Mouse (Mus musculus) T-cell, adult 2 months (primary cell): Measurements from ENCODE around the gene Lgals7.
A peak's percentile ranks its signal among the peaks of the same experiment; 100 is the strongest.

Experiments
- DNase-seq: peaks from one replicate; pipeline ENCODE4 v3.0.0; 2022; ENCODE audit warnings: low spot score

The Lgals7 gene

GRCm38 (mm10) chr7:28863540-28863939 is at the start of gene Lgals7:
Gene Lgals7 (plus strand): TSS chr7:28863853.
- no peak for DNase-seq

GRCm38 (mm10) chr7:28814306-28815034 is 49.2 kb upstream of the Lgals7 start:
- no peak for DNase-seq

DNA sequence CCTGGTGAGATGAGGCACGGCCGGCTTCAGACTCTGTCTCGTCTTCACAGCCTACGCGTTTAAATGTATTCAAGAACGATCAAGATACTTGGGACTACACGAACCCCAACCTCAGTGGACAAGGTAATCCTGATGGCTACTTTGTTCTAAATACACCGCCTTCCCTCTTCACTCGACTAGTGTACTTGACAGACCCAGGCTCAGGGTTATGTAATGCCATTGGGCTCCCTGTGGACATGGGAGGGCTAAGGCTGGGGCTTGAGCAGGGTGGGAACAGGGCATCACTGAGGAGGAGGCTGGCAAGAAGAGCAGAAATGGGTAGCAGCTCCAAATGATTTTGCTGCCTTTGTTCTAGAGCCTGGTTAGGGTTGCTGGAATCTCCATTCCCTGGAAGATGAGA is 48.4 kb upstream of the Lgals7 start:
- no peak for DNase-seq

DNA sequence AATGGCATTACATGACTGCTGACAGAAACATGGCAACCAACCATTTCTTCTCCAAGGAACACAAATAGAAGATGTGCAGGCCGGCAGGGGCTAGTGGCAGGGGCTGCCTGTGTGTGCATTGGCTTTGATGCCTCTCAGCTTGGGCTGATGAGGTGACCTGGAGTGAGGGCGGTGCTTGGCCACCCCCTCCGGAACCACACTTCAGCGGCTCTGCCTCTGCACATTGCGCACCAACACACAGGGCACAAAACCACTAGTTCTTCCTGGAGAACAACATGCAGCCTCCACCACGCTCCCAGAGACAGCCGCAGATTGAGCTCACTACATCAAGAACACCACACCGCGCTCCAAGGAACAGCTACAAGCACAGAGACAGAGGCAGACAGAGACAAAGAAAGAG is 47.5 kb upstream of the Lgals7 start:
- DNase-seq, result peak; percentile 18

GRCm38 (mm10) chr7:28816920-28817319 is 46.7 kb upstream of the Lgals7 start:
- DNase-seq, result no peak

- no peak for DNase-seq
Measured at GRCm38 (mm10) chr7:28817524-28817923, 46.1 kb upstream of the Lgals7 start.

DNA sequence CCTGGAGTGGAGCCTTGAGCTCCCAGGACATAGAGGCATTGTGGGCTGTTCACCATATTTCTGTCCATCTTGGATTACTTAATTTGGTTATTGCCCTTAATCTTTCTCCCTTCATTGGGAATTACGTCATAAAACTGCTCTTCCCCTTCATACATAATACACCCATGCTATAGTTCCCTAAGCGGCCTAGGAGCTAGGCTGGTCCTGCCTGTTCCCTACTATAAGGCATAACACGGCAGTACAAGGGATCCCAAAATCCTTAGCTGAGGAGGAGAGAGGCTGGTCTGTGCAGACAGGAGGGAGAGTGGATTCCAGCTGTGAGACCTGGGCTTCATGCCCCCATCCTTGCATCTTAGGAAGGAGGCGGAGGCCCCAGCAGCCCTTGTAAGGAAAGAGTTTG is 45.7 kb upstream of the Lgals7 start:
- DNase-seq, result no peak

GRCm38 (mm10) chr7:28818436-28818835 is 45.2 kb upstream of the Lgals7 start:
- no peak for DNase-seq

GRCm38 (mm10) chr7:28818861-28819452 is 44.7 kb upstream of the Lgals7 start:
- DNase-seq, result no peak

GRCm38 (mm10) chr7:28819571-28819970 is 44.1 kb upstream of the Lgals7 start:
- DNase-seq, result no peak

DNA sequence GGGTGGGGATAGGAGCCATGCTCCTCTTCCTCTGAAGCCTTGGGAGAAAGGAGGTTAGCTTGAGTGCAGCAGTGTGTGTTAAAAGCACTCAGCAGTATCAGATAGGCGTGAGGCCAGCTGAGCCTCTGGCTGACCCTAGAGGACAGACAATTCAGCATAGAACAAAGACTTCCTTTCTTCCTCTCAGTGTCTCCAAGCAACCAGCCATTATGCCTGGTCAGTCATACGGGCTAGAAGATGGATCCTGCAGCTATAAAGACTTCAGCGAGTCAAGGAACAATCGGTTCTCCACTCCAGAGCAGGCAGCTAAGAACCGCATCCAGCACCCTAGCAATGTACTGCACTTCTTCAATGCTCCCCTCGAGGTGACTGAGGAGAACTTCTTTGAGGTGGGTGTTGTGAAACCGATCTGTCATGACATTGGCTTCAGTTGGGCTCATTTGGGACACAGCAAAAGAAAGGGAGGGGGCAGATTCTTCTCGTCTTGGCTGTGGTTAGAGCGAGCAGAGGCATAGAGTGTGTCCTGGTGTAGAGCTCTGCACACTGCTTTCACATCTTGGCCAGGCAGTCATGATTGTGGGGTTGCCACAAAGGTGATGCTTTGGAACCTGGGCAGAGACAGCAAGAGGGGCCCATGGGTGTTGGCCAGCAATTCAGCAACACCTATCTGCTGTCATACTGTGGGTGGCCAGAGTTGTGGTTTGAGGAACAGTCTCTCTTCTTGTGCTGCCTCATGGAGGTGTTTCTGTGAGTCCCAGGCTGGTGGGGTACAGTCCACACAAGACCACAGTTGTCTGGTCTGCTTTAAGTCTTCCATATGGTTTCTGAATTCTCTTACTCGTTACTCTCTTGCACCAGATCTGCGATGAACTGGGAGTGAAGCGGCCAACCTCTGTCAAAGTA is 43.0 kb upstream of the Lgals7 start:
- peak; percentile 12 for DNase-seq

DNA sequence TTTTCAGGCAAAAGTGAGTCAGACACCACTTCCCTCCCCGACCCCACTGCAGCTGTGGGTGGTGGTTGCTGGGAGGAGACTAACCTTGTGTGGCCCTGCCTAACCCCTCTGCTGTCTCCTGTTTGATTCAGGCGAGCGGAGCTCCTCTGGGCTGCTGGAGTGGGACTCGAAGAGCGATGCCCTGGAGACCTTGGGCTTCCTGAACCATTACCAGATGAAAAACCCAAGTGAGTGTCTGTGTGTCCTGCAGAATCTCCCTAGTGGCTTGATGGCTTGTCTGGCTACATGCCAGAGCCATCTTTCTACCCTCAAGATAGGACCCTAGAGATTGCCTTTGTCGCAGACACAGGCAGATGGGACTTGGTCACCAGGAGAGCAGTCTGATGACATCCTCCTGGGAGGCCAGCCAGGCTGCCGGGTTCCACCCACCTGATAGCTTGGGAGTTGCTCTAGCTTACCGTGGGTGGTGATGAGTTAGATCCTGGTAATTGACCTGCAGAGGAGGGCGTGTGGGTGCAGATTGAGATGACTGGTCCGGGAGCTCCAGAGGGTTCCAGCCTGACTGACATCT is 42.3 kb upstream of the Lgals7 start:
- DNase-seq, result peak; percentile 59

DNA sequence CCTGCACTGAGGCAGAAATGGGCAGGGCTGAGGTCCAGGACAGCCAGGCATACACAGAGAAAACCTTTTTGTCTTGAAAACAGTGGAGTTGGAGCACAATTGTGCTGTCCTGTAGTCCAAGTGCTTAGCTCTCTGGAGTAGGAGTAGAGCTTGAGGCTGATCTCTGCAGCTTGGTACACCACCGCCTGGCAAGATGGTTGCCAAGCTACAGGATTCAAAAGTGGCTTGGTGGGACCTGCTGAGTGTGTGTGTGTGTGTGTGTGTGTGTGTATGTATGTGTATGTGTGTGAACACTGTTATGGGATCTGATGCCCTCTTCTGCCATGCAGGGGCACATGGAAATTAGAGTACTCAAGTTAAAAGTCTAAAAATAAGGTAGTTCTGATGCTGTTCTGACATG is 41.1 kb upstream of the Lgals7 start:
- DNase-seq, result no peak

DNA sequence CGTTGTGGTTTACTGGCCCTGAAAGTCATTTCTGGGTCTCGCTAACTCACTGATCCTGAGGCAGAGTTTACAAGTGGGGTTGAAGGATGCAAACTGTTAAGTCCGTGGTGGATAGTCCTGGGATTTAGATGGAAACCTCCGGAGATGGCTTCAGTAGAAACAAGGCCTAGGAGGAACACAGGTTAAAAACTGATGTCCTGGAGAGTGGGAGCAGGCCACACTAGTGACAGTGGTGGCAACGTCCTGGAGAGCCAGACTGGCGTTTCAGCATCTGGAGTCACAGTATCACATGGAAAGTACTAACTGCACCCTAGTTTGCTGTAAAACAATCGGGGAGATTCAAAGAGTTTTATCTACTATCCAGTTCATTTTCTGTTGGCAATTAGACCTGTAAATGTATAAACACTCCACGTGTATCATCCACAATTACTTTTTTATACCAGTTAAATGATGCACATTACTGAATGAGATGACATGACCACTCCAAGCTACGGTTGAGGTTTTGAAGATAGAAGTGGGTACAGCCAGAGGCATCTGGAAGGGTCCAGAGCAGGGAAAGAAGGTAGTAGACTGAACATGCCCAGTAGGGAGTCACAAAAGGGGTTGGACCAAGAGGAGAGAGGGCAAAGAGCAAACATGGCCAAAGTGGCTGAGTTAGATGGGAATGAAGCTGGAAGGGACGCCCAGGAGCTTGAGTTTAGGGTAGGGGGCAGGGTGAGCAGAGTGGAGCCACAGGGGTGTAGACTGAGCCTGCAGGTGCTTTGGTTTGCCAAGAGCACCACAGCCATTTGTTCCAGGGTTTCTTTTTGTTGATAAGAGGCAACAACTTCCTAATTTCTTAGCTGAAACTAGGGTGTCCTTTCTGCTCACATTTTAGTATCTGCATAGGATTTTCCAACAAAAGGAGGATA is 40.4 kb upstream of the Lgals7 start:
- DNase-seq, result no peak

DNA sequence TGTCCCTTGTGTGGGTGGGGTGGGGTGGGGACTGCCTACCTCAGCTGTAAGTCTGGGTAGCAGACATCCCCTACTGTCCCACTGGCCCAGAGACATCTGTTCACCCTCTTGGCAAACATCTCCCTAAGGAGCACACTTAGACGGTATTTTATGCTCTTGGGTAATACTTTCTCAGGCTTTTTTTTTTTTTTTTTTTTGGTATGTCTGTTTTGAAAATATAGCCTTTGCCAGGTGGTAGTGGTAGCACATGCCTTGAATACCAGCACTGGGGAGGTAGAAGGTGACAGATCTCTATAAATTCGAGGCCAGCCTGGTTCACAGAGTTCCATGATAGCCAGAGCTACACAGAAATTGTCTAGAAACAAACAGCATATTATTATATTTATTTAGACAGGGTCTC is 39.7 kb upstream of the Lgals7 start:
- DNase-seq, result no peak

DNA sequence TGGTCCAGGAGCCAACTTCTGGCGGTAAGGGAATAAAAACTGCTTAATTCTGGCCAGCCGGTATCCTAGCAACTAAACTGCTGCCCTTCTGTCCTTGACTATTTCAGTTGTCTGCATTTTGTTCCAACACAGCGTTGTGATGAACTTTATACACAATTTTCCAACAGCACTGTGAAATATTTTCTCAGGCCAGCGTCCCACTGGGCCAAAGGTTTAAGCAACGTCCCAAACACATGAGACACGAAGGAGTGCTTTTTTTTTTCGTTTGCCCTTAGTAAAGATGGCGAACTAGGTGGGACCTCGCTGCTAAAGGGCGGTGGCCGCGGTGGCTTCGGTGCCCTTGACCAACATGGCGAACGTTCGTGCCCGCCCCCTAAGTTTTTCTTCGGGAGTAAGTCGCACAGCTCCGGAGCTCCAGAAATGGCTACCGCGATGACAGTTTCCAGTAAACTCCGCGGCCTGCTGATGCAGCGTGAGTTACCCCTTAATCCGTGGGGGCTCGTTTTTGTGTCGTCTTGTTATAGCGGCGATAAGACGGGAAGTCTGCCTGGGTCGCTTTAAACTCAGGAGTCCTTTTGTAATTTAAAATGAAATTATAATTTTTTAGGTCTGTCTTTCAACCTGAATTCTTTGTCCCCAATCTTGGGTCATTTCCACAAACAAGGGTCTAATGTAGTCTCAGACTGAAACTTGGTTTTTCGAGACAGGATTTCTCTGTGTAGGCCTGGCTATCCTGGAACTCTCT is 38.5 kb upstream of the Lgals7 start, which contains the start of gene Ech1:
TSS of gene Ech1 (plus strand) at position 277 of the 745 bp plus-strand sequence.
- peak; percentile 88 for DNase-seq

GRCm38 (mm10) chr7:28825686-28826401 is 37.8 kb upstream of the Lgals7 start:
- peak; percentile 47 for DNase-seq

GRCm38 (mm10) chr7:28826402-28826772 is 37.3 kb upstream of the Lgals7 start:
- no peak for DNase-seq

- no peak for DNase-seq
Measured at GRCm38 (mm10) chr7:28827338-28827737, 36.3 kb upstream of the Lgals7 start.

GRCm38 (mm10) chr7:28829821-28830220 is 33.8 kb upstream of the Lgals7 start:
- no peak for DNase-seq
